Mouse (Mus musculus): ENCODE measurements at regions not wholly inside any gene's neighbourhood (a gene's known extent, or its start where the extent isn't known, plus 50 kb on each side); places are given as distances from the start of the nearest gene placed in this dataset.

DNA sequence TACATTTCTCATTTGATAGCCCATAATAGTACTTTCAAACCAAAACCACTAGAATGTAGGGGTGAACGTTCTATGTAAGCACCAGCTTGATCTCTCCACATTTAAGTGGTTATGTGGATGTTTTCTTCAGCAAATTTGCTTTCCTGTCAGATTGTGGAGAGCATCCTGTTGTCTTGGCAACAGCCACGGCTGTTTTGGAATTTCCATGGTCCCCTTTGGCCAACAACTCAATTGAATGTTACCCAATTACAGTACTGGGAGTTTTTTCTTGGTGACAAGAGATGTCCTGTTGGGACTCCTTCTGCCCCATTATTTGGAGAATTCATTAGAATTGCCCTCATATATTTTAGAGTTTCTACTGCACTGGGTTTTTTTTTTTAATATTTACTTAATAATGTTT, 503.2 kb downstream of the Ndufa4 start:
- no peak for DNase-seq (ENCODE audit: extremely low spot score in 1 of 2, low spot score in 1 of 2)

DNA sequence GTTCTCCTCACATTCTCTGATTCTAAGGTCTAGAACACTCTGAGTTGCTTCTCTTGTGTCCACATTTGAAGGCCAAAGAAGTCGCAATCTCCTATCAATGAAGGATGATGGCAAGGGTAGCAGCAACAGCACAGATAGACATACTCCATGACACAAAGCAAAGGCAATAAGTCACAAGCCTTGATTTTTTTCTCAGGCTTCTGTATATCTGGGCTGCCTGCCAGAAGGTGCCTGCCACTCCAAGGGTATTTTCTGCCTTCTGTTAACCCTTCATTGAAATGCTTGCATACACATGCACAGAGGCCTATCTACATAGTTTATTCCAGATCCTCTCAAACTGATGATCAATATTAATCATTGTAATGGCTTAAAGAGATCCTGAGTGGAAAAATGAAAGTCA, 548.2 kb downstream of the Ndufa4 start:
- DNase-seq (ENCODE audit: extremely low spot score in 1 of 2, low spot score in 1 of 2), result no peak

DNA sequence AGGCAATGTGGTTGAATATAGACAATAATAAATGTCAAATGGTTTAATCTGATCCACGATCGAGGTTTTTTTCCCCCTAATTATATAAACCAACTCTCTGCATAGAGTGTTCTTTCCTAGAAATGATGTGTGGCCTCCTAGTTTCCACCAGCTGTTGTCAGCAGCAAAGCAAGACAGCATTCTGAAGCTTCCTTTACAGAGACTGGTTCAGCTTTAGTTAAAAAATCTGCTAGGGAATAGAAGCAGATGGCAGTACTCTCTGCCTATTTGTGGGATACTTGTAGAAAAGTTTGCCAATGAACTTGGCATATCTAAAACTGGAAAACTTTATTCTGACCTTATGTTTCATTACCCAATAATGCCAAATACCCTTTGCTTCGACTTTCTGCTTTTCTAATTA, 553.7 kb downstream of the Ndufa4 start:
- DNase-seq (ENCODE audit: extremely low spot score in 1 of 2, low spot score in 1 of 2), result peak in 1 of 2 experiments; percentile 12

DNA sequence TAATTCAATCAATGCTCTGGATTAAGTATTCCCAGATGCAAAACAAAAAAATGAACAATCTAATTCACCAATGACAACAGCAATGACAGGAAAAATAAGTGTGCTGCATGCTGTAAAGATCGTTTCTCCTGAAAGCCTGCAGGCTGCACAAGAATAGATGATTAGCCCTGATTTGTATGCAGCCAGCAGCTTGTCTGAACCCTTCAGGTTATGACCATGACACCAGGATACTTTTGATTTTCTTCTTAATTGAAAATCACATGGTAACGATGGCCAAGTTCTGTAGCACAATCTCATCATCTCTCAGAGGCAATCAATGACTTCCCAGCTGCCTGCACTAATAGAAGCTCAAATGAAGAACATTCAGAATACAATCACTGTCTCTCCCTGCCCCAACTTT, 573.2 kb downstream of the Ndufa4 start:
- DNase-seq (ENCODE audit: extremely low spot score in 1 of 2, low spot score in 1 of 2), result no peak

DNA sequence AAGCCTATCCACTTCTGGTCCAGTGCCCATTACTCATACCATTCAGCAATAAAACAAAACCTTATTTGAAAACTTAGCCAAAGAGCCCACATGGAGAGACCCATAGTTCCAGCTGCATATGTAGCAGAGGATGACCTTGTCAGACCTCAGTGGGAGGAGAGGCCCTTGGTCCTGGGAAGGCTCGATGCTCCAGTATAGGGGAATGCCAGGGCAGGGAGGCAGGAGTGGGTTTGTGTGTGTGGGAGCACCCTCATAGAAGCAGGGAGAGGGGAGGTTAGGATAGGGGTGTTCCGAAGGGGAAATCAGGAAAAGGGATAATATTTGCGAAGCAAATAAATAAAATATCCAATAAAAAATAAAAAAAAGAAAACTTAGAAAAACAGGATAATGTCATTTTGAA, 593.6 kb downstream of the Ndufa4 start:
- DNase-seq (ENCODE audit: extremely low spot score in 1 of 2, low spot score in 1 of 2), result no peak

DNA sequence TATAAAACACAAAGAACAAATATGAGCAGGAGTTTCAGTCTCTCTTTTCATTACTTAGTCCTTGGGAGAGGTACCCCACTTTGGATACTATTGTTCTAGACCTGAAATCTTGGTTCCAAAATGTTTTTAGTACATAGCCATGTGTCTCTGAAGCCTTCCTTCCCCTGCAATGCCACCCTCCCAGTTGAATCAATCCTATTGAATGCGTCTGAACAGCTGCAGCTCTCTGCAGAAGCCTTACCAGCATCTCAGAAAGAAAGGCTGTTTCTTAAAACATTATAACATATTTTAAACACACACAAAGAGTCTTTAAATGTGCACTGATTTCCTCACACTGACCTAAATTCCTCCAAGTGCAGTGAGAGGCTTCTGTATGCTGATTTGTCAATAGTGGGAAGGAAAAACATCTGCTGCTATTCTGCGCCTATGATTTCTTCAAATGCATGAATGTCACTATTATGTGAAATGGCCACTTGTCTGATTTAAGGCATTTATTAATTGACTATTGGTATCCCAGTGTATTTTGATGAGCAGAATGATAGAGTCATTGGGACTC, 601.2 kb downstream of the Ndufa4 start:
- DNase-seq (ENCODE audit: extremely low spot score in 1 of 2, low spot score in 1 of 2), result peak in 1 of 2 experiments; percentile 14

DNA sequence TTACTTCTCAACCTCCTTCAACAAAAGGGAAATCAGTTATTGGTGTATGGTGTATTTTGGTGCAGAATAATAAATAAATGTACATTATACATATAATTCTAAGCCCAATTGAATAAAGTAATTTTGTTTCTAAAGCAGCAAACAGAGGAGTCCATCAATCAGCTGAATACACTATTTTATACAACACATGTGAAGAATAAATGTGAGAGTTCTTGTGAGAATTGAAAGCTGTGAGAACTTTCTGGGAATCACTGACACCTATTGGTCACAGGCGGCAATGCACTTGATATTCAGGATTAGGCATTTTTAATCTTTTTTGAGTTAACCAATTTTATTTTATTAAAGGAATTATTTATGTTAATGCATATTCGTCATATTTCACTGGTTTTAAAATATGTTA, 623.3 kb downstream of the Ndufa4 start:
- DNase-seq (ENCODE audit: extremely low spot score in 1 of 2, low spot score in 1 of 2), result peak in 1 of 2 experiments; percentile 62

DNA sequence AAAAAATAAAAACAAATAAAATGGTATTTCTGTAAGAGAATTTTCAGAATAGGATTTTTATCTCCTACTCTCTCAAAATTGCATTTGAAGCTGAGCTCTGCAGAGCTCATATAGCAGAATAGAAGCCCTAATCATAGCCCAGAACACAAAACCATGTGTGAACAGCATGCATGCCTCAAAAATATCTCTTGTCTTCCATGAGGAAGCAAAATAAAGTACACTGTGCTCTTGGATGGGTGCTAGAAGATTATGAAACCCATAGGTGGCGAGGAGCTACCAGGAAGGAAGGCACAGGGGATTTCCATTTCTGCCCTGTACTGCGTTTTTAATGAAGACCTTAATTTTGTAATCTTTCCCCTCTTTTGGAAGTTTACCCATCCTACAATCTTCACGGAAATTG, 632.1 kb downstream of the Ndufa4 start:
- peak in 1 of 2 experiments; percentile 4 for DNase-seq (ENCODE audit: extremely low spot score in 1 of 2, low spot score in 1 of 2)

All from frontal cortex, adult 2 months (tissue).